Comparison of ENCODE assay signal across 9 mouse cellular contexts in the genomic region with DNA sequence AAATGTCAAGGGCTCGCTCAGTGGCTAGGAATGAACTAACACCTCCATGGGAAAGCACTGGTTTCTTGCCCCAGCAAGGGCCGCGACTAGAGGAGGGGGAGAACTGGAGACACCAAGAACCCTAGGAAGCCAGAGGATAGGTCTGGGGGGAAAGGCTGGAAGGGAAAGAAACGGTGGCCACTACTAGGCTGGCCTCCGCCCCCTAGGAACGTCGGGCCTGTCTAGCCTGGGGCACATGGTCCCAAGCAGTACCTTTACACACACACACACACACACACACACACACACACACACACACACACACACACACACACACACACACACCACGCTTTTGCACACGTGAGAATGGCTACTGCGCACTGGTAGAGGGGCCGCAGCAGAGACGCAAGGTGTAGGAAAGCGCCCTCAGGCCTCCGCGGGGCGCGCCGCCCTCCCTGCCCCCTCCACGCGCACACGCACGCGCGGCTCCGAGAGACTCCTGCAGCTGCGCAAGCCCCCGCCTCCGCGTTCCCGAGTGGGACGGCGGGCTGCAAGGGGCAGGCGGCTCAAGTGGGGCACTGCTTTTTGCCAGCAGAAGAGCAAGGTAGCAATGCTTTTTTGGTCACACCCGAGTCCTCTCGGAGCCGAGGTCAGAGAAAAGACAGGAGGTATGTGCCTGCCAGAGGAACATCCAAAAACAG.
DNase-seq lines count a peak whose midpoint lies in the region; ATAC-seq and TF ChIP-seq lines count a peak whose summit lies in the region.
"Had no signal": no experiment of that assay in that cellular context is flagged by ENCODE, and none has a peak within 500 bp of the region (broad histone marks: within the 10 kb centered on the region; RNA-seq: fewer than 3 reads in every experiment).

No protein-coding gene starts in this region.

- no peaks in the 10 kb centered on the region for H3K36me3 ChIP-seq in spleen, adult 2 months (ENCODE audit: control insufficient read depth, insufficient read depth, low read length)
- H3K36me3 ChIP-seq in embryonic facial prominence, embryonic 10.5 days (replicated peaks), result no peaks in the 10 kb centered on the region
- 0 out of 2 replicates have a peak, but pooled peaks cover under 1% of the 10 kb centered on the region for H3K36me3 ChIP-seq in heart, embryonic 14.5 days (ENCODE audit: control insufficient read depth, insufficient read depth, low read length)
- no peaks in the 10 kb centered on the region for H3K36me3 ChIP-seq in midbrain, embryonic 12.5 days
- H3K36me3 ChIP-seq in stomach, postnatal 0 days (ENCODE audit: control insufficient read depth, insufficient read depth, low read length), result no peaks in the 10 kb centered on the region

- no peak for TF ChIP-seq POLR2A in spleen, adult 2 months (IDR thresholded peaks at IDR 0.05; ENCODE audit: low read depth, low read length)

- TF ChIP-seq CTCF in spleen, adult 2 months (IDR thresholded peaks at IDR 0.05; ENCODE audit: extremely low read depth, insufficient read depth, insufficient read length, insufficient replicate concordance), result no peak
- TF ChIP-seq CTCF in layer of hippocampus, adult 2 months (conservative IDR thresholded peaks at IDR 0.05), result no peak
- no peak for TF ChIP-seq CTCF in stomach, postnatal 0 days (IDR thresholded peaks at IDR 0.05; ENCODE audit: low read depth)

- no peak for TF ChIP-seq EP300 in stomach, postnatal 0 days (optimal IDR thresholded peaks at IDR 0.05)

- peak overlapping the region; percentile 29; the same call in 1 of the 2 replicates for H3K4me3 ChIP-seq in spleen, adult 2 months (ENCODE audit: extremely low read depth, insufficient read depth, insufficient read length)
- H3K4me3 ChIP-seq in embryonic facial prominence, embryonic 10.5 days, result peak overlapping the region; percentile 74
- H3K4me3 ChIP-seq in heart, embryonic 14.5 days (ENCODE audit: control insufficient read depth in 1 of 2, insufficient read depth in 1 of 2, low read depth in 1 of 2, low read length in 2 of 2), result peak overlapping the region; percentile 59 to 72
- peak overlapping the region; percentile 69 for H3K4me3 ChIP-seq in layer of hippocampus, adult 2 months
- H3K4me3 ChIP-seq in midbrain, embryonic 12.5 days, result peak overlapping the region; percentile 56
- peak overlapping the region; percentile 53 for H3K4me3 ChIP-seq in stomach, postnatal 0 days (ENCODE audit: low read depth, low read length)

- H3K27ac ChIP-seq in spleen, adult 2 months (ENCODE audit: insufficient read depth, low read length), result no peak overlapping the region
- H3K27ac ChIP-seq in embryonic facial prominence, embryonic 10.5 days (replicated peaks), result peak overlapping the region; percentile 83
- peak overlapping the region; percentile 93 to 94 for H3K27ac ChIP-seq in heart, embryonic 14.5 days (replicated peaks in 1 of 2; ENCODE audit: control insufficient read depth in 1 of 2, insufficient read depth in 1 of 2, low read depth in 2 of 2, low read length in 2 of 2)
- peak overlapping the region; percentile 78 for H3K27ac ChIP-seq in layer of hippocampus, adult 2 months
- peak overlapping the region; percentile 76 for H3K27ac ChIP-seq in midbrain, embryonic 12.5 days (replicated peaks)
- peak overlapping the region; percentile 80 for H3K27ac ChIP-seq in stomach, postnatal 0 days (replicated peaks)
- H3K27ac ChIP-seq: macrophage had no signal

- peak overlapping the region; percentile 95 for H3K4me2 ChIP-seq in heart, embryonic 14.5 days (ENCODE audit: low read length)
- peak overlapping the region; percentile 96 for H3K4me2 ChIP-seq in midbrain, embryonic 12.5 days (replicated peaks)
- peak overlapping the region; percentile 82 for H3K4me2 ChIP-seq in stomach, postnatal 0 days (replicated peaks; ENCODE audit: low read depth)

- peak; percentile 2; the same call in 1 of the 2 replicates for ATAC-seq in heart, embryonic 14.5 days (ENCODE audit: insufficient number of reproducible peaks, insufficient read depth, low FRiP score, low read depth)
- ATAC-seq in midbrain, embryonic 12.5 days (ENCODE audit: low FRiP score, low read depth), result peak; percentile 58
- ATAC-seq in stomach, postnatal 0 days (ENCODE audit: low FRiP score, low TSS enrichment), result 0 out of 2 replicates have a peak, but pooled peaks have one; percentile 25

- peaks cover 3% of the 10 kb centered on the region for H3K27me3 ChIP-seq in spleen, adult 2 months (ENCODE audit: control insufficient read depth, insufficient read depth, low read length)
- peaks cover 38% of the 10 kb centered on the region for H3K27me3 ChIP-seq in embryonic facial prominence, embryonic 10.5 days (replicated peaks; ENCODE audit: low read depth, poor library complexity, severe bottlenecking)
- H3K27me3 ChIP-seq in heart, embryonic 14.5 days (ENCODE audit: control insufficient read depth, insufficient read depth, low read length), result no peaks in the 10 kb centered on the region
- peaks cover 57% of the 10 kb centered on the region for H3K27me3 ChIP-seq in midbrain, embryonic 12.5 days
- H3K27me3 ChIP-seq in stomach, postnatal 0 days (ENCODE audit: control insufficient read depth, insufficient read depth, low read length), result no peaks in the 10 kb centered on the region

- peak overlapping the region; percentile 89 for H3K9ac ChIP-seq in heart, embryonic 14.5 days (ENCODE audit: low read length)
- peak overlapping the region; percentile 66; the same call in 1 of the 2 replicates for H3K9ac ChIP-seq in midbrain, embryonic 12.5 days (replicated peaks)
- H3K9ac ChIP-seq in stomach, postnatal 0 days (ENCODE audit: low read length), result peak overlapping the region; percentile 45; the same call in 1 of the 2 replicates

- H3K9me3 ChIP-seq in embryonic facial prominence, embryonic 10.5 days, result no peaks in the 10 kb centered on the region
- no peaks in the 10 kb centered on the region for H3K9me3 ChIP-seq in heart, embryonic 14.5 days (ENCODE audit: control insufficient read depth, low read length)
- H3K9me3 ChIP-seq in midbrain, embryonic 12.5 days, result no peaks in the 10 kb centered on the region
- H3K9me3 ChIP-seq in stomach, postnatal 0 days (ENCODE audit: control insufficient read depth, low read length), result no peaks in the 10 kb centered on the region

- no peaks in the 10 kb centered on the region; the same call in 1 of the 2 replicates for H3K4me1 ChIP-seq in spleen, adult 2 months (ENCODE audit: control insufficient read depth, insufficient read depth, insufficient read length)
- peaks cover 92% of the 10 kb centered on the region for H3K4me1 ChIP-seq in embryonic facial prominence, embryonic 10.5 days
- H3K4me1 ChIP-seq in heart, embryonic 14.5 days (ENCODE audit: control insufficient read depth in 2 of 2, insufficient read depth in 2 of 2, low read length in 2 of 2), result peaks cover 48 to 75% of the 10 kb centered on the region in 2 experiments
- H3K4me1 ChIP-seq in midbrain, embryonic 12.5 days, result peaks cover 41% of the 10 kb centered on the region
- H3K4me1 ChIP-seq in stomach, postnatal 0 days (replicated peaks; ENCODE audit: control insufficient read depth, insufficient read depth), result peaks cover 5% of the 10 kb centered on the region; the same call in 1 of the 2 replicates

- 3% methylated on average over 32 of the region's 36 CpGs for WGBS in spleen, adult 2 months
- under 1% methylated on average over 36 of the region's 36 CpGs for WGBS in embryonic facial prominence, embryonic 10.5 days
- 1% methylated on average over 28 of the region's 36 CpGs for WGBS in heart, embryonic 14.5 days
- under 1% methylated on average over 27 of the region's 36 CpGs for WGBS in midbrain, embryonic 12.5 days
- WGBS in stomach, postnatal 0 days, result under 1% methylated on average over 29 of the region's 36 CpGs

- no peak for DNase-seq in spleen, adult 2 months (ENCODE audit: low read depth in 1 of 2, low spot score in 2 of 2)
- DNase-seq in spleen, postnatal 4 days (ENCODE audit: low spot score in 2 of 2), result no peak
- peak; percentile 62 for DNase-seq in embryonic facial prominence, embryonic 10.5 days (ENCODE audit: low spot score)
- peak; percentile 51 to 64 for DNase-seq in layer of hippocampus, adult 2 months (ENCODE audit: low spot score in 2 of 2)
- DNase-seq in stomach, postnatal 0 days (ENCODE audit: low spot score), result peak; percentile 37
- no peak for DNase-seq in natural killer cell, adult 2 months (ENCODE audit: low spot score in 2 of 2)

Comparison
In these comparisons a context has a peak if more than half of its experiments do, and no peak if none do; other contexts are left out.
1. DNase-seq: peak in embryonic facial prominence, embryonic 10.5 days (single experiment), layer of hippocampus, adult 2 months (2 of 2) and stomach, postnatal 0 days (single experiment); none in spleen, adult 2 months (0 of 2), spleen, postnatal 4 days (0 of 2) and natural killer cell, adult 2 months (0 of 2).
2. ATAC-seq: peak in every context shown above with its lines; median percentile 58 in midbrain, embryonic 12.5 days; 25 in stomach, postnatal 0 days; 2 in heart, embryonic 14.5 days.
3. Peak in every context shown above with its lines, with median percentiles within 50 percentile points of each other: H3K4me3 ChIP-seq, H3K4me2 ChIP-seq and H3K9ac ChIP-seq.